Mouse (Mus musculus) embryonic facial prominence, embryonic 11.5 days (tissue): ENCODE results near the gene Chd9. TPM values are rescaled to one million over a fixed set of nuclear protein-coding genes. Genes with fewer than 3 reads are reported as not detected.

Experiments used
- ATAC-seq: fragments of 200-750 bp; cut with Nextera tagmentation; replicated peaks from 2 replicates; pipeline ENCODE4 v1.8.0; 2017; ENCODE audit warnings: low read depth; ENCODE audit not compliant: insufficient number of reproducible peaks, low FRiP score, low TSS enrichment
- DNase-seq: peaks from one replicate; pipeline ENCODE4 v3.0.0-alpha.2; 2015; ENCODE audit warnings: low spot score
- H3K27ac ChIP-seq: fragments of 300-500 bp; sonication (generic); replicated peaks from 2 replicates; pipeline ENCODE4 v1.5.1; 2014; ENCODE audit warnings: mild to moderate bottlenecking, low read depth, low read length, control low read depth
- H3K27me3 ChIP-seq: fragments of 300-500 bp; sonication (generic); 2 replicates; pipeline ENCODE4 v1.6.1; 2014; ENCODE audit warnings: mild to moderate bottlenecking, low read length, moderate library complexity, mixed read lengths; ENCODE audit not compliant: control insufficient read depth, insufficient read depth
- H3K36me3 ChIP-seq: fragments of 300-500 bp; sonication (generic); replicated peaks from 2 replicates; pipeline ENCODE4 v1.6.1; 2014; ENCODE audit warnings: low read depth, mild to moderate bottlenecking, low read length, moderate library complexity, mixed read lengths; ENCODE audit not compliant: control insufficient read depth, insufficient read depth
- H3K4me1 ChIP-seq: fragments of 300-500 bp; sonication (generic); 2 replicates; pipeline ENCODE4 v1.6.1; 2014; ENCODE audit warnings: low read length, mixed read lengths; ENCODE audit not compliant: control insufficient read depth, insufficient read depth
- H3K4me2 ChIP-seq: fragments of 300-500 bp; sonication (generic); 2 replicates; pipeline ENCODE4 v1.6.1; 2014; ENCODE audit warnings: low read depth, mild to moderate bottlenecking, control low read depth, low read length, moderate library complexity
- H3K4me3 ChIP-seq: fragments of 300-500 bp; sonication (generic); 2 replicates; pipeline ENCODE4 v1.5.1; 2014; ENCODE audit warnings: low read depth, low read length, control low read depth
- H3K9ac ChIP-seq: fragments of 300-500 bp; sonication (generic); replicated peaks from 2 replicates; pipeline ENCODE4 v1.6.1; 2014; ENCODE audit warnings: mild to moderate bottlenecking, control low read depth, low read length
- H3K9me3 ChIP-seq: fragments of 300-500 bp; sonication (generic); replicated peaks from 2 replicates; pipeline ENCODE4 v1.6.1; 2016; ENCODE audit warnings: mild to moderate bottlenecking, low read length, inconsistent platforms, mixed read lengths; ENCODE audit not compliant: control insufficient read depth
- WGBS: fragments of 180-500 bp; shearing (Covaris S2); extraction: QIAGEN DNeasy Blood & Tissue Kit; methylation state at CpG from one replicate; pipeline ENCODE4 v1.1.7; 2014; 5-methylcytosine and 5-hydroxymethylcytosine counted together
- polyA plus RNA-seq: library from polyadenylated mRNA; unstranded; fragments of >200 nt; fragmentation: Nextera tagmentation; extraction: Ambion mirVana; gene quantifications from 2 replicates; pipeline ENCODE4 v1.2.1, GENCODE M21; 2014

The Chd9 gene
- polyA plus RNA-seq, 1 experiment from 2014 or later, result 37.1 TPM

DNA sequence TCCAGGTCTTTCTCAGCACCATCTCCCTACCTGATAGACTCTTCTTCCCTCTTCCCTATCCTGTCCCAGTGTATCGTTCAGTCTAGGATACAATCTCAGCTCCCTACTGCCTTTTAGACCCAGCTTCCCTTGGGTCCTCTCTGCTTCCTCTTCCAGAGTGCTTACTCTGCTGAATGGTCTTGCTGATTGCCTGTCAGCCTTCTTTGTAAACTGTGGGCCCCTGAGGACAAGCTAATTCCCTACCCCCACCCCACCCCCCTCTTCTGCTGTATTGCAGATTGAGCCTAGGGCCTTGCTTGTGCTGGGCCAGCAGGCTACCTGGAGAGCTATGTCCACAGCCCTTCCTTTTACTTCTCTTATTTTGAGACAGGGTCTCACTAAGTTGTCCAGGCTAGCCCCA lies 28.8 kb downstream of the Chd9 start:
- no peak overlapping the region for H3K9ac ChIP-seq
- H3K27me3 ChIP-seq, result no peaks in the 10 kb centered on the region
- no peaks in the 10 kb centered on the region for H3K36me3 ChIP-seq
- 29% methylated on average over 1 of the region's 1 CpGs for WGBS
- ATAC-seq (no peak), DNase-seq (no peak)
- H3K4me1 ChIP-seq, result no peaks in the 10 kb centered on the region; the same call in 1 of the 2 replicates
- H3K27ac ChIP-seq, result no peak overlapping the region
- H3K4me3 ChIP-seq, result no peak overlapping the region
- H3K9me3 ChIP-seq, result no peaks in the 10 kb centered on the region
- H3K4me2 ChIP-seq, result no peak overlapping the region

DNA sequence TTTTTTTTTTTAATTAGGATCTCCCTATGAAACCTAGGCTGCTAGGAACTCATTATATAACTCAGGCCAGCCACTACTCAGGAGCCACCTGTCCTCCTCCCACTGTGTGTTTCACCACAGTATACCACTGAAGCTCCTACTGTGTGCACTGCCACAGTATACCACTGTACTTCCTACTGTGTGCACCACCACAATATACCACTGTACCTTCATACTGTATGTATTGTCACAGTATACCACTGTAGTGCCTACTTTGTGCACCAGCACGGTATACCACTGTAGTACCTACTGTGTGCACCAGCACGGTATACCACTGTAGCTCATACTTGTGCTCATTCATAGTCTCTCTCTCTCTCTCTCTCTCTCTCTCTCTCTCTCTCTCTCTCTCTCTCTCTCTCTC lies 29.9 kb downstream of the Chd9 start:
- H3K9ac ChIP-seq, result no peak overlapping the region
- H3K9me3 ChIP-seq, result no peaks in the 10 kb centered on the region
- H3K4me2 ChIP-seq, result no peak overlapping the region
- no peaks in the 10 kb centered on the region; the same call in 1 of the 2 replicates for H3K4me1 ChIP-seq
- H3K27me3 ChIP-seq, result no peaks in the 10 kb centered on the region
- H3K4me3 ChIP-seq, result no peak overlapping the region
- H3K27ac ChIP-seq, result no peak overlapping the region
- WGBS, result 88% methylated on average over 2 of the region's 2 CpGs
- ATAC-seq (no peak), DNase-seq (no peak)
- no peaks in the 10 kb centered on the region for H3K36me3 ChIP-seq

DNA sequence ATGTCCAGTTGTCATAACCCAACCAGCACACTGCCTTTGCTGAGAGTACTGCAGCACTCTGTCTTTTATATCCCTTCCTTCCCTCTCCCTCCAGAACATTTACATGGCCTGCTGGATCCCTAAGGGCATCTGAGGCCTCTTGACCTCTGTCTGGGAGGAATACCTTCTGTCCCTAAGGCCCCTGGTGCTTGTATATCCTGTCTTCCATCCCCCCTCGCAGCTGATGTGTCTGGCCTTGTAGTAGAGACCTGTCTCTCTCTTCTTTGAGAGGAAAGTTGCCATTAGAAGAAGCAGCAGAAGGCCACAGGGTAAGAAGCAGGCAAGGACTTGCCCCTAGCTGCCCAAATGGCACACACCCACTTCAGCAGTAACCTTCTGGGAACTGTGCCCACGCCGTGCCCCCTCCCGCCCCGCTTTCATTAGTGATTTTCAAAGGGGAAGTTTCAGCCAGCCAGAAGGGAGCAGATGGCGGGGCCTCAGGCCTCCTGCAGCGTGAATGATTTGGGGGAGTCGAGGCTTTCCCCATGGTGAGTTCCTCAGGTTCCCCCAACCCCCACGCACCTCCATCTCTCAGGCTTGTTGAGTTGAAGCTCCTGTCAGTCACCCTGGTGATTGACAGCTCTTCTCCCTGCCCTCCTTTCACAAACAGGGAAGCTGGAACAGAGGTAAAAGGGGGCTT lies 33.3 kb downstream of the Chd9 start:
- ATAC-seq (peak; percentile 12), DNase-seq (no peak)
- Histone ChIP-seq H3K27me3 (no peaks in the 10 kb centered on the region), H3K4me2 (peak overlapping the region; percentile 35), H3K36me3 (no peaks in the 10 kb centered on the region), H3K27ac (peak overlapping the region; percentile 95), H3K4me3 (no peak overlapping the region), H3K9me3 (no peaks in the 10 kb centered on the region), H3K4me1 (no peaks in the 10 kb centered on the region; the same call in 1 of the 2 replicates), H3K9ac (peak overlapping the region; percentile 37)
- WGBS, result 4% methylated on average over 9 of the region's 9 CpGs

DNA sequence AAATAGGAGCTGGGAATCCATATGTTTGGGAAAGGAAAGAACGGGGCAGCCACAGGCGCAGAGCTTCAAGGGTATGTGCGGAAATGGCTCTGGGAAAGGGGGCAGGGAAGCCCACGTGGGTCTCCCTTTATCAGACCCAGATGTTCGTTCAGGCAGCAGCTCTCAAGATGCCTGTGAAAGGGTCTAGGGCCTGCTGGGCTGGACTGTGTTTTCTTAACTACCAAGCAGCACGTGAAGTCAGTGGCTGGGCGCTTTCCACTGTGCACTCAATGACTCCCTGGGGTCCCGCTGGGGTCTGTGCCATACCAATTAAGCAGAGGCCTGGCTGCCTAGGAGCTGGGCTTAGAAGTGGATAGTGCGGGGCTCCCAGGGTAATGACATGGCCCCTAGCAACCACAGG lies 33.9 kb downstream of the Chd9 start:
- Histone ChIP-seq H3K36me3 (no peaks in the 10 kb centered on the region), H3K9ac (no peak overlapping the region; the same call in 1 of the 2 replicates), H3K4me3 (no peak overlapping the region), H3K9me3 (no peaks in the 10 kb centered on the region), H3K27me3 (no peaks in the 10 kb centered on the region), H3K27ac (peak overlapping the region; percentile 95), H3K4me1 (no peaks in the 10 kb centered on the region; the same call in 1 of the 2 replicates), H3K4me2 (peak overlapping the region; percentile 23)
- ATAC-seq (peak; percentile 97), DNase-seq (peak; percentile 97)
- 3% methylated on average over 9 of the region's 9 CpGs for WGBS

DNA sequence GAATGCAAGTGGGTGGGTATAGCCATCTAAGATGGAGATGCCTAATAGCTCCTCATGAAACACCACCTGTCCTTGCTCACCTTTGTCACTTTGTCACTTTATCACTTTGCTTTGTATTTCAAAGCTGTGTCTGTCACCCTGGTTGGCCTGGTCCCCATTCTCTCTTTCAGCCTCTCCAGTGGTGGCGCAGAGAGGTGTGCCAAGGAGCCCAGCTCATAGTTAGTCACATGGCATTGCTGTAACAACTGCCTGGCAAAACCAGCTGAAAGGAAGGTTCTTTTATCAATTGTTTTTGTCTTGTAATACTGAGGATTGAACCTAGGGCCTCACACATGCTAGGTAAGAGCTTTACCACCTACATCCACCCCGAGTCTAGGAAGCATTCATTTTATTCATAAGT lies 38.9 kb downstream of the Chd9 start:
- H3K4me1 ChIP-seq, result no peaks in the 10 kb centered on the region
- H3K36me3 ChIP-seq, result no peaks in the 10 kb centered on the region
- H3K27ac ChIP-seq, result no peak overlapping the region
- no peak overlapping the region for H3K9ac ChIP-seq
- no peak overlapping the region for H3K4me2 ChIP-seq
- ATAC-seq (no peak), DNase-seq (no peak)
- H3K4me3 ChIP-seq, result no peak overlapping the region
- WGBS, result 96% methylated on average over 2 of the region's 2 CpGs
- H3K27me3 ChIP-seq, result no peaks in the 10 kb centered on the region
- H3K9me3 ChIP-seq, result no peaks in the 10 kb centered on the region

DNA sequence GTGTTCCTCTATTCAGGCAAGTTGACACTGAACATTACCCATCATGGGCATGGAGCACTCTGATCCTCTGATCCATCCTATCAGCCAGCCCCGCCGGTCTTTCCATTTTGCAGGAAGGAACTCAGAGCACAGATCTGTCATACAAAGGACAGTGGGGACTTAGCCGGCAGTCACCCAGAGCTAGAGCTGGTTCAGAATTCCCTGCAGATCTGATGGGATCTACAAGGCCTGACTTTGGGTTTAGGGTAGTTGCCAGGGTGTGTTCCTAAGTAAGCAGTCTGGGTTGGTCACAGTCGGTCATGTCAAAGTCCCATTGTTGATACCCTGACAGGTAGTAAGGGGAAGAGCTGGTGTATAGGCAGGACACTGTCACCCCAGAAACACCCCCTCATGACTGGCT lies 39.8 kb downstream of the Chd9 start:
- ATAC-seq, result no peak
- H3K9me3 ChIP-seq, result no peaks in the 10 kb centered on the region
- H3K9ac ChIP-seq, result no peak overlapping the region
- no peak overlapping the region for H3K4me3 ChIP-seq
- no peaks in the 10 kb centered on the region for H3K36me3 ChIP-seq
- no peaks in the 10 kb centered on the region for H3K4me1 ChIP-seq
- no peak for DNase-seq
- no peaks in the 10 kb centered on the region for H3K27me3 ChIP-seq
- whole genome bisulfite sequencing, result 86% methylated on average over 4 of the region's 4 CpGs
- H3K4me2 ChIP-seq, result no peak overlapping the region
- no peak overlapping the region for H3K27ac ChIP-seq

DNA sequence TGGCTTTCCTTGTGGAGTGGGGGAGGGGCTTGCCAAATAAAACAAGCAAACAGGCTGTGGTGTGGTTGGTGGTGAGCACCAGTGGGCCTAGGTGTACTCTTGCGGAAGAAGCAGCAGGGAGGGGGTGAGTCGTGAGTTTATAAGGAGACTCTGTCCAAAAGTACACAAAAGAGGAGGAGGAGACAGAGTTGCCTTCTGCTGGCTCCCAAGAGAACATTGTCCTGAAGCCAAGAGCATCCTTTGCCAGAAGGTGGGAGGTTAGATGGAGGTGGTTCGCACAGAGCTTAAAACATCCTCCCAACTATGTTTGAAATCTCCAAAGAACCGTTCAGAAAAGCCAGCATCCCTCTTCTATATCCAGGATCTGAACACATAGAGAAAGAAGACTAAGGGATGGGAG lies 40.2 kb downstream of the Chd9 start:
- H3K9me3 ChIP-seq, result no peaks in the 10 kb centered on the region
- no peak overlapping the region for H3K27ac ChIP-seq
- H3K4me1 ChIP-seq, result no peaks in the 10 kb centered on the region

DNA sequence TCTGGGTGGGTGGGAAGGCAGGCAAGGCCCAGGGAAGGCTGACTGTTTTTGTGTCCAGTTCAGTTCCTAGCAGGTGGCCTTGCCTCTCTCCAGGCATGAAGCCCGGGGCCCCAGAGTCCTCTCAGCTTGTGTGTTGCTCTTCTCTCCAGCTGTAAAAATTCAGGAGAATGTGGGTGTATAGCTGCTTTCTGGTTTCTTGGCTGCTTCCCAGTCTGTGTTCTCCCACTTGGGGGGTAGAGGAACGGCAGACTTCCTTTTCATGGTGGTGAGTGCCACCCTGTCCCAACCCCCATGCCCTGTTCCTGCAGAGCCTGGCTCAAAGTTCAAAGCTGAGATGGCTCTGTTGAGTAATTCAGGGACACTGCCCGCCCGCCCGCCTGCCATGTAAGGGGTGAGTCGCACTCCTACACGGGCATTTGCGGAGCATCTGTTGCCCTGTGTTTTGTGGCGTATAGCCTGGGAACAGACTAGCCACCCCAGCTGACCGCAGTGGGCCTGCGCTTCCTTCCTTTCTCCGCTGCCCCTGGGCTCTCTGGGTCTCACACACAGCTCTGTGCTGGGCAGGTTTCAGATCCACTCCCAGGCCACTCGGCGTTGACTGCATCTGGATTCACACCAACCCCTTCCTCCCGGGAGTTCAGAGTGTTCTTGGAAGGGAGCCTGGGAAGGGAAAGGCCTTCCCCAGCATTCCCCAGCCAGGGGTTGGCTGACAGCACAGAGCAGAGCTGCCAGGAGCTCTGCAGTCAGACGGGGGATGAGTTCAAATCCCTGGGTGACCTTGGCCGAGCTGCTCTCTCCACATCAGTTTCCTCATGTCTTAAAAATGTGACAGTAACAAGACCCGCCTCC lies 41.1 kb downstream of the Chd9 start:
- Histone ChIP-seq H3K27ac (no peak overlapping the region), H3K27me3 (no peaks in the 10 kb centered on the region), H3K9ac (no peak overlapping the region), H3K4me1 (no peaks in the 10 kb centered on the region), H3K4me2 (no peak overlapping the region), H3K36me3 (no peaks in the 10 kb centered on the region), H3K9me3 (no peaks in the 10 kb centered on the region), H3K4me3 (no peak overlapping the region)
- ATAC-seq (0 out of 2 replicates have a peak, but pooled peaks have one; percentile 42), DNase-seq (peak; percentile 30)
- 49% methylated on average over 18 of the region's 18 CpGs for WGBS

More for the DNA sequence above, 40.2 kb downstream of the Chd9 start:
- no peaks in the 10 kb centered on the region for H3K36me3 ChIP-seq
- no peak overlapping the region for H3K9ac ChIP-seq
- 90% methylated on average over 4 of the region's 4 CpGs for WGBS
- no peak overlapping the region for H3K4me2 ChIP-seq
- DNase-seq (no peak), ATAC-seq (no peak)
- H3K4me3 ChIP-seq, result no peak overlapping the region
- H3K27me3 ChIP-seq, result no peaks in the 10 kb centered on the region
